Mouse (Mus musculus) urinary bladder, postnatal 0 days (tissue): ENCODE results near the gene Asb16. TPM values are rescaled to one million over a fixed set of nuclear protein-coding genes. Genes with fewer than 3 reads are reported as not detected.

Source experiments
- microRNA-seq: library from miRNA; unstranded; fragments of <30 nt; microRNA quantifications from one replicate; pipeline ENCODE4, GENCODE M21; 2016
- polyA plus RNA-seq: library from polyadenylated mRNA; unstranded; fragments of >200 nt; fragmentation: Nextera tagmentation; extraction: Ambion mirVana; gene quantifications from 2 replicates; pipeline ENCODE4 v1.2.1, GENCODE M21; 2015

Asb16 gene
- not detected in 2 replicates for polyA plus RNA-seq

GRCm38 (mm10) chr11:102268520-102269244, at the start of gene Asb16:
Gene Asb16 (plus strand): TSS chr11:102268743.

GRCm38 (mm10) chr11:102230006-102230741, 38.4 kb upstream of the Asb16 start, which contains the start of gene Hdac5:
Gene Hdac5 (minus strand): TSS chr11:102230166.

GRCm38 (mm10) chr11:102248630-102249230, 19.8 kb upstream of the Asb16 start, which contains the start of gene BC030867:
Gene BC030867 (plus strand): TSS chr11:102248882.

GRCm38 (mm10) chr11:102284501-102285094, 16.1 kb downstream of the Asb16 start, which contains the start of gene Tmub2:
Gene Tmub2 (plus strand): TSS chr11:102284931.

GRCm38 (mm10) chr11:102296491-102297472, 28.2 kb downstream of the Asb16 start, which contains the start of gene Atxn7l3:
Gene Atxn7l3 (minus strand): TSS chr11:102296631.

GRCm38 (mm10) chr11:102319410-102319792, 50.9 kb downstream of the Asb16 start, which contains the start of gene Ubtf:
Gene Ubtf (minus strand): TSS chr11:102319742.

Small RNAs within 50 kb of the gene (microRNA-seq; reads per million reads assigned to microRNA genes)
- not detected for gene Mir8101

Other genes with a start within 250 kb of the Asb16 start
- gene Mpp3, start 240.3 kb upstream of the Asb16 start, polyA plus RNA-seq: 0.78 and 1.0 TPM in 2 replicates
- 1.5 and 1.9 TPM in 2 replicates for gene Cd300lg, start 227.2 kb upstream of the Asb16 start, polyA plus RNA-seq
- gene Mpp2, start 180.2 kb upstream of the Asb16 start, polyA plus RNA-seq: 2.7 and 3.5 TPM in 2 replicates
- gene Ppy, start 167.4 kb upstream of the Asb16 start, polyA plus RNA-seq: not detected in 2 replicates
- gene Pyy, start 160.9 kb upstream of the Asb16 start, polyA plus RNA-seq: not detected in 2 replicates
- gene Nags, start 123.2 kb upstream of the Asb16 start, polyA plus RNA-seq: 0.08 TPM in 1 of 2 replicates, not detected in the other
- gene Tmem101, start 112.3 kb upstream of the Asb16 start, polyA plus RNA-seq: 14.0 and 15.3 TPM in 2 replicates
- gene Lsm12, start 83.4 kb upstream of the Asb16 start, polyA plus RNA-seq: 88.2 and 95.7 TPM in 2 replicates
- 29.1 and 30.1 TPM in 2 replicates for gene G6pc3, start 79.1 kb upstream of the Asb16 start, polyA plus RNA-seq
- 27.9 and 31.5 TPM in 2 replicates for gene Hdac5, start 38.6 kb upstream of the Asb16 start, polyA plus RNA-seq
- 2.9 and 3.0 TPM in 2 replicates for gene BC030867, start 19.9 kb upstream of the Asb16 start, polyA plus RNA-seq
- gene Tmub2, start 16.2 kb downstream of the Asb16 start, polyA plus RNA-seq: 26.6 and 32.6 TPM in 2 replicates
- gene Atxn7l3, start 27.9 kb downstream of the Asb16 start, polyA plus RNA-seq: 7.1 and 7.5 TPM in 2 replicates
- gene Ubtf, start 51.0 kb downstream of the Asb16 start, polyA plus RNA-seq: 38.5 and 48.7 TPM in 2 replicates
- gene Slc4a1, start 97.5 kb downstream of the Asb16 start, polyA plus RNA-seq: 1.1 and 2.6 TPM in 2 replicates
- 1.00 and 1.1 TPM in 2 replicates for gene Rundc3a, start 124.7 kb downstream of the Asb16 start, polyA plus RNA-seq
- gene Slc25a39, start 139.2 kb downstream of the Asb16 start, polyA plus RNA-seq: 129 and 150 TPM in 2 replicates
- 269 and 325 TPM in 2 replicates for gene Grn, start 161.6 kb downstream of the Asb16 start, polyA plus RNA-seq
- 1.9 and 2.3 TPM in 2 replicates for gene Fam171a2, start 178.9 kb downstream of the Asb16 start, polyA plus RNA-seq
- 4.1 and 9.6 TPM in 2 replicates for gene Itga2b, start 201.4 kb downstream of the Asb16 start, polyA plus RNA-seq